In the genomic region with DNA sequence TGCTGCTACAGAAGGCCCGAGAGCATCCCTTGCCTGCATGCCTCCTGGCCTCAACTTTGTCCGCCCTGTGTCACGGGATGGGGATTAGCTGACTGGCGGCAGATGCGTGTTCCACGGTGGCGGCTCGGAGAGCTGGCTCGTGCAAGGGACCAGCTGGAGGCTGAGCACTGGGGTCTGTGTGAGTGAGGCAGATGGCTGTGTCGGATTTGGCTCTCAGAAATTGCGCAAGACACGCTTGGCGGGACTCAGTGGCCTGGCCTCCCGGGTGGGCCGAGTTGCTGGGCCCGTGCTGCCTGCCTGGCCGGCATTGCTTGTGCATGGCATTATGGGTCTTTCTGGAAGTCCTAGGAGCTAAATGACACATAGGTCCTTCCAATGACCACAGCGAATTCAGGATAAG, we compare ENCODE assay signal across 8 mouse cellular contexts.
DNase-seq lines count a peak whose midpoint lies in the region; ATAC-seq and TF ChIP-seq lines count a peak whose summit lies in the region.

No protein-coding gene starts in this region.

- H3K27me3 ChIP-seq in liver, postnatal 0 days (ENCODE audit: insufficient read depth, low read length), result peaks cover 12% of the 10 kb centered on the region; the same call in 1 of the 2 replicates
- no peaks in the 10 kb centered on the region for H3K27me3 ChIP-seq in embryonic facial prominence, embryonic 14.5 days (replicated peaks; ENCODE audit: control insufficient read depth, insufficient read depth, low read length)

- no peak overlapping the region for H3K4me2 ChIP-seq in liver, postnatal 0 days (ENCODE audit: low read depth, low read length)
- no peak overlapping the region; the same call in 1 of the 2 replicates for H3K4me2 ChIP-seq in embryonic facial prominence, embryonic 14.5 days (ENCODE audit: low read depth, low read length)

- intact Hi-C loops in heart, postnatal 36 days (cut with DNase I), result no loop called here

- H3K4me3 ChIP-seq in liver, postnatal 0 days (ENCODE audit: low read depth, low read length), result no peak overlapping the region
- H3K4me3 ChIP-seq in embryonic facial prominence, embryonic 14.5 days (ENCODE audit: low read depth, low read length), result no peak overlapping the region

- TF ChIP-seq EP300 in liver, postnatal 0 days (IDR thresholded peaks at IDR 0.05; ENCODE audit: low read depth), result no peak

- H3K36me3 ChIP-seq in liver, postnatal 0 days (replicated peaks; ENCODE audit: insufficient read depth, low read length), result no peaks in the 10 kb centered on the region
- H3K36me3 ChIP-seq in embryonic facial prominence, embryonic 14.5 days (ENCODE audit: control insufficient read depth, insufficient read depth, low read length), result no peaks in the 10 kb centered on the region

- H3K9me3 ChIP-seq in liver, postnatal 0 days (ENCODE audit: low read length), result no peaks in the 10 kb centered on the region
- H3K9me3 ChIP-seq in embryonic facial prominence, embryonic 14.5 days (ENCODE audit: control insufficient read depth, low read length), result no peaks in the 10 kb centered on the region

- peak; percentile 23 for DNase-seq in liver
- no peak for DNase-seq in liver, postnatal 0 days
- DNase-seq in embryonic facial prominence, embryonic 14.5 days (ENCODE audit: low spot score), result peak; percentile 83
- DNase-seq in heart, postnatal 36 days, result peak; percentile 73
- DNase-seq in lung, postnatal 14 days, result peak; percentile 72
- DNase-seq in urinary bladder, postnatal 36 days (ENCODE audit: low spot score in 2 of 2), result peak; percentile 28 to 81
- no peak for DNase-seq in thymus, adult 18-20 months
- no peak for DNase-seq in T-cell, adult 2 months (ENCODE audit: low spot score)

- TF ChIP-seq CTCF in liver, postnatal 0 days (IDR thresholded peaks at IDR 0.05; ENCODE audit: low read depth), result no peak

- 61% methylated on average over 18 of the region's 18 CpGs for WGBS in liver, postnatal 0 days (ENCODE audit: insufficient replicate concordance)
- 41% methylated on average over 18 of the region's 18 CpGs for WGBS in embryonic facial prominence, embryonic 14.5 days

- no peak overlapping the region for H3K27ac ChIP-seq in liver, postnatal 0 days (ENCODE audit: low read depth)
- peak overlapping the region; percentile 15; the same call in 1 of the 2 replicates for H3K27ac ChIP-seq in embryonic facial prominence, embryonic 14.5 days (replicated peaks; ENCODE audit: low read depth, low read length)

- no peak for ATAC-seq in liver, postnatal 0 days
- peak; percentile 45; the same call in 1 of the 2 replicates for ATAC-seq in embryonic facial prominence, embryonic 14.5 days (ENCODE audit: low read depth)

- H3K9ac ChIP-seq in liver, postnatal 0 days (replicated peaks), result no peak overlapping the region
- H3K9ac ChIP-seq in embryonic facial prominence, embryonic 14.5 days (ENCODE audit: low read depth, low read length), result 0 out of 2 replicates have a peak overlapping the region, but pooled peaks have one; percentile 19

- no peaks in the 10 kb centered on the region for H3K4me1 ChIP-seq in liver, postnatal 0 days (ENCODE audit: insufficient read depth)
- H3K4me1 ChIP-seq in embryonic facial prominence, embryonic 14.5 days (ENCODE audit: control insufficient read depth, insufficient read depth, low read length), result peaks cover 33% of the 10 kb centered on the region

Comparison
In these comparisons a context has a peak if more than half of its experiments do, and no peak if none do; other contexts are left out.
1. DNase-seq: peak in liver (single experiment), embryonic facial prominence, embryonic 14.5 days (single experiment), heart, postnatal 36 days (2 of 2), lung, postnatal 14 days (single experiment) and urinary bladder, postnatal 36 days (2 of 2); none in liver, postnatal 0 days (single experiment), thymus, adult 18-20 months (0 of 2) and T-cell, adult 2 months (single experiment).